Mouse (Mus musculus): ENCODE data around the gene Tspo. TPM values are rescaled to one million over a fixed set of nuclear protein-coding genes. Genes with fewer than 3 reads are reported as not detected.

Tspo gene
- total RNA-seq, 2 experiments from 2014 or later, result 61.7 to 65.1 TPM

DNA sequence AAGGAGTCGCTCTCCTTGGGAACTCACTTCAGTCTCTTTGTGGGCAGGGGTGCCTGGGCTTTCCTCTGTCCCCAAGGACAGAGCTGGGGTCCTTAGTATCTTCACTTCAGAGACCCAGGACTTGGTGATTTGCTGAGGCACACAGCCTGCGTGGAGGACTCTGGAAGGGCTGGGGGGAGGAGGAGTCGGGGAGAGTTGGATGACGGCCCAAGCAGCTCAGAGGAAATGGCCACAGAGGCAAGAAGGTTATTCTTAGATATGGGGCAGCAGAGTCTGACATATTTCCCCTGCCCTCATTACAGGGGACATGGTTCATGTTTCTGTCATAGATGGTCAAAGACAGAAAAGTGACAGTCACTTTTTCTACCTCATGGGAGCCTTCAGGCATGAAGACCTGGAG, 23.5 kb upstream of the Tspo start:
- intact Hi-C loops (cut with DNase I), result no loop called here
- peak; percentile 43 for DNase-seq (ENCODE audit: low spot score)

DNA sequence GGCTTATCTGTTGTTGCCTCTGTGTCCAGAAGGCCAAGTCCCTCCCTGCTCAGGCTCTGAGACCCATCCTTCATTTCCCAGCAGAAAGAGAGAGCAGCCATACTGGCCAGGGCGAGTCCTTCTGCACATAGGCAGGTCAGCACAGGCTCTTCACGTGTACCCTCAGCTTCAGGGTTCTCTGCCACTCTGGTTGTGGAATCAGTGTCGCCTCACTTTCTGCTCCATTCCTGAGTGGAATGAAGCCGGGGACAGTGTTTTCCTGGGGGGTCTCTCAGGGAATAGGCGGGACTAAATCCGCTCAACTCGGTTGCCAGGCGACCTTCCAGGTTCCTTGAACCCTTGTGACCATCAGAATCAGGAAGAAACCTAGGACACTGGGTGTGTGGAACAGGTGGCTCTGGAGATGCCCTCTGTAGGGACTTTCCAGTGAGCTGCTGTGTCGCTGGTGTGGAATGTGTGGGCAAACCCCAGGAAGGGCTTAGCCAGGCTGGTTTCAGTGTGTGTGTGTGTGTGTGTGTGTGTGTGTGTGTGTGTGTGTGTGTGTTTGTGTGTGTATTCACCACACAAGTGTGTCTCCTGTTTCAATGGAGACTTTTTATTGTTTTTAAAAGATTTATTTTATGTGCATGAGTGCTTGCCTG, 21.6 kb upstream of the Tspo start:
- intact Hi-C loops (cut with DNase I), result no loop called here
- no peak for DNase-seq (ENCODE audit: low spot score)

DNA sequence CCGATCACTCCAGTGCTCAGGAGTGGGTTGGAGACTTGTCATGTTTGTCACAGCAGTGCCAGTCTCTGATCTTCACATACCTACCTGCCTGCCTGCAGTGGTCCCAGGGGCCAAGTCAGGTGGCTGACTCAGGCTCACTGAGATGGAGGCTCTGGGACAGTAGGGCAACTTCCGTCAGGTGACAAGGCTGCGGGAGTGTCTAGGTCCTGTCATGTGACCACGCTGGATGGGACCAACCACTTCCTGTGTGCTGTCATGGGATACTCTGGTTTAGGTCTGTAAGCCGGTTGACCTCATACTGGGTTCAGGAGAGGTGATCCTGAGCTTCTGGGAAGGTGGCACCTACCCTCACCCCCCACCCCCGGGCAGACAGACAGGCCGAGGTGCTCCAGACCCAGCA, 17.4 kb upstream of the Tspo start:
- no peak for DNase-seq (ENCODE audit: low spot score)
- intact Hi-C loops (cut with DNase I), result no loop called here

DNA sequence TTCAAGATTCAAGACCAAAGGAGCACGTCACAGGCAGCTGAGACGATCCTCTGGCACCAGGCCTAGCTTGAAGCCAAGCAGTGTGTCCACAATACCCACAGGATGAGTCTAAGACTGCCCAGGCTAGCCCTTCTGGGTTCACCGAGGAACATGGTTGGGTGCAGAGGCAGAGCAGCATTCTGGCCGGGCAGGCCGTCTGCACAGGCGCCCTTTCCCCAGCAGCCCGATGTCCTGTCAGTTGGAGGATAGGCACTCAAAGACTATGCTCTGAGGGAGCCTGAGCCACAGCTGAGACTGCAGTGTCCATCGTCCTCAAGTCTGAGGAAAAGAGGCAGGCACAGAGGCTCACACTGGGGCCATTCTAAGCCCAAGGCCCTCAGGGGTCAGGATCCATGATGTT, 16.2 kb upstream of the Tspo start:
- intact Hi-C loops (cut with DNase I), result no loop called here
- no peak for DNase-seq (ENCODE audit: low spot score)

DNA sequence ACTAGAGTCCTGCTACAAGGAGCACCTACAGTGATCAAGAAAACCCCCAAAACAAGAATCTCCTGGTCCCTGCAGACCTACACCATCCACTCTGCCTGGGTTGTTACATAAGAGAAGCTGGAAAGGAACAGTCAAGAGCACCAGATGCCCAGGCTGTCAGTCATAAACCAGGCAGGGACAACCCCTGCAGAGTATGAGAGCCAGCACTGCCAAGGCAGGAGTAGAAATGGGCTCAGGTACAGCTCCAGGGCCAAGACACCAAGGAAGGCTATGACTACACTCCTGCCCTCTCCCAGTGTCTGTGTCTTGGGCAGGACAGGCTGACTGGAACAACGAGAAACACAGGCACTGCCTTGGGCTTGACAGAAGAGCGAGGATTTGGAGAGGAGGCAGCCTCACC, 13.3 kb upstream of the Tspo start:
- intact Hi-C loops (cut with DNase I), result no loop called here
- DNase-seq (ENCODE audit: low spot score), result no peak

DNA sequence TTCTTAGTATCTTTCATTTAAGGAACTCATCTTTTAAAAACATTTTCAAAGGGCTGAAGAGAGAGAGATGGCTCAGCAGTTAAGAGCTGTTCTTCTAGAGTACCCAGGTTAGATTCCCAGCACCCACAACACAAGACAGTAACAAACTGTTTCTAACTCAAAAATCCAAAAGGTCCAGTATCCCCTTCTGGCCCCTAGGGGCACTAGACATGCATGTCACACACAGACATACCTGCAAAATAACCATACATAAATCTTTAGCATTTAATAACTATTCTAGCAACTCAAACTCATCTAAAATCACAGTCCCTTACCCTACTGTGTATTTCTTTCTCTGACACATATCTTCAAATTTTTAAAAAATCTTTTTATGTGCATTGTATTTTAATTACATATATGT, 9.6 kb upstream of the Tspo start:
- DNase-seq (ENCODE audit: low spot score), result no peak
- intact Hi-C loops (cut with DNase I), result loop anchor here (1.0 kb wide), 1 partner anchor 23 kb away; no protein-coding TSS in a partner anchor

DNA sequence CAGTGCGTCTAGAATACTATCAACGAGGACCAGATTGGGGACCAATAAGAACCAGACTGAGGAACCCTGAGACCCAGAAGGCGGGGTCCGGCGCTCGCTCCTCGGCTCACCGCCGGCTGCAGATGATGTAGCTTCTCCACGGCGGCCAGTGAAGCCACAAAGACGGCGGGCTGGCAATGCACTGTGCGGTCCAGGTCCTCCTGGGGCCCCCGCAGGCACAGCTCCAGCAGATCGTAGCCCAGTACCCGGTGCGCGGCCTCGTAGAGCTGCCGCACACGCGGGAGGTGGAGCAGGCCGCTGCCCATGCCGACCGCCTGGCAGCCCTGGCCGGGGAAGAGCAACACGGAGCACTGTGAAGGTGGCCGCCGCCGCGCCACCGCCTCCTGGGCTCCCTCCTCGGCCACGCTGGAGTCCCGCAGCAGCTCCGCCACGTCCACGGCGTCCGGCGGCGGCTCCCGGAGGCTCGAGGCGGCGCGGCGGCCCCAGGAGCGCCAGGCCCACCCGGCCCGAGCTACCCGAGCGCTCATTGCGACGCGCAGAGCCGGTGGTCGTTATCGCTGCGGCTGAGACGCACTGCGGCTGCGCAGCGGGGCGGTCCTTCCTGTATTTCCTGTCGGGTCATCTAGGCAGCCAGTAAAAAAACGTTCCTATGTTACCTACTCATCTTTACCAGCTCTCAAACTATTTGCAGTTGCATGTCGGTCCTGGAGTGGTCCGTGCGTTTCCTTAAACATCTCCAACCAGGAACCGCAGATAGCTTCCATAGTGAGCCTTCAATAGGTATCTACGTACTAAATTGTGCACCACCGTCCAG, 8.0 kb upstream of the Tspo start:
- intact Hi-C loops (cut with DNase I), result no loop called here
- peak; percentile 74 for DNase-seq (ENCODE audit: low spot score)

DNA sequence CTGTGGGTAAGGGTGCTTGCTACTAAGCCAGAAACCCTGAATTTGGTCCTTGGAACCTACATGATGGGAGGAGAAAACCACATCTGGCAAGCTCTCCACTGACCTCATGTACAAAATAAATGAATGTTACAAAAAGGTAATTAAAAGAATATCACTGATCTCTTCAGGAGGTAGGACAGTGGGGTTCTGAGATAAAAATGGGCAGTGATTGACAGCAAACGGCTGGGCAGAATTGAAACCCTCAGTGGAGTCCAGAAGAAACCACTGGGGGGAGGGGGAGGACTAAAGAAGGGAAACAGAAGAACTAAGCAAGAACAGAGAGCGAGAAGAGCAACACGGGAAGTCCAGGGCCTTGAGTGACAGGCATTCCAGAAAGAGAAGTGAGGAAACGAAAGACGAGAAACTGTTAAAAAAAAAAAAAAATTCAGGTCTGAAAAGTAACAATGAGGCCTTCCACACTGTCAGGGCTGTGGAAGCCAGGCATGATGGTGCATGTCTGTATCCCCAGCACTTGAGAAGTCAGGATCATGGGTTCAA, 2.4 kb upstream of the Tspo start:
- intact Hi-C loops (cut with DNase I), result no loop called here
- DNase-seq (ENCODE audit: low spot score), result no peak

DNA sequence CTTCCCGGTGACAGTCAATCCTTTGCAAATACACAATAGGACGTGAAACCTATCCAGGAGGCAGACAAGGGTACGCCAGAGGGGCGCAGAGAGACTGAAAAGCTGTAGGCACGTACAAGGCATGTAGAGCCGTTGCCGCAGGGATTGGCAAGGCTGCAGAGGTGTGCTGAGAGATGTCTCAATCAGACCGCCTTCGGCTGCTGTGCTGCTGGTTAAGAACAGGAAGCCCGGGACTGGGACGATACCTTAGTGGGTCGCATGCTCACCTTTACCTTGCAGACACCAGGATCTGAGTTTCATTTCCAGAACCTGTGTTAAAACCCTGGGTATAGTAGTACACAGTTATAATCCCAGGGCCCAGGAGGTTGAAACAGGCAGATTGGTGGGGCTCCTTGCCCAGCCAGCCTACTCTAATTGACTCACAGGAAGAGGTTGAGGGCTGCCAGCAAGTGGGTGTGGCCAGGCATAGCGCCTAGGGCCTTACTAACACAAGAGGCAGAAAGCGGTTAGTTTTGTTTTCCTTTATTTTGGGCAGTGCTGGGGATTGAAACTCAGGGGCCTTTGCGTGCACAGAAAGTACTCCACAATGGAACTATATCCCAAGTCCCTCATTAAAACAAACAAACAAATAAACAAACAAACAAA, 644 bp upstream of the Tspo start:
- intact Hi-C loops (cut with DNase I), result no loop called here
- DNase-seq (ENCODE audit: low spot score), result peak; percentile 85

DNA sequence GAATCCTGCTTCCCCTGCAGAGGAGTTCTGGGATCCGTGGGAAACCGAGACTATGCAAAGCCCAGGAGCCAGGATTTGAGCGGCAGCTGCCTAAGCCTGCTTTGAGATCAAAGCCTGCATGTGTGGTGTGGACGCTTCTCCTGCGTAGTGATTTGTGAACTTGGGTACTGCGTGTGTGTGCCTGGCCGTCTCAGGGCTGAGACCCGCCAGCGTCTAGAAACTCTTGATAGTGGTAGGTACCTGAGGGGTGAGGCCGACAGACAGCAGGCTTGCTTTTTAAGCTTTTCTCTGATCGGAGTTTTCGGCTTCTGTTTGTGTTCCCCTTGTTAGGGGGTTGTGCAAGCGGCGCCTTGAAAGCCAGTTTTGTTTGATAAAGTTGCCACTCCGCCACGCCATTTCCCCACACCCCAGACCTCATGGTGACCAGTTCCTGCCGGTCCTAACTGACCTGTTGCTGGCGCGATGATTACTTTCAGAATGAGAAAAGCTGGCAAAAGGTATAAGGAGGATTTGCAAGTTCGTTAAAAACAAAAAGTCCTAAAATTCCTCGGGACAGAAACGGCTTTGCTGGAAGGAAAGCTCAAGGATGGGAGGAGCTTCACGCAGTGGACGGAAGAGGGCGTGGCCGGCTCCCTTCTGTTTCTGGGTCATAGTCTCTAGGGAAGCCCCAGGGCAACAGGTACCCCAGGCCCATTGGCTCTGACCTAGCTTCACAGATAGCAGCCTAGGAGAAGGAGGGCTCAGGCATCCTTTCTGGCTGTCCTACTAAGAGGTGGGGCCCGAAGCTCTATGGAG, 662 bp downstream of the Tspo start:
- DNase-seq (ENCODE audit: low spot score), result peak; percentile 32
- intact Hi-C loops (cut with DNase I), result no loop called here

DNA sequence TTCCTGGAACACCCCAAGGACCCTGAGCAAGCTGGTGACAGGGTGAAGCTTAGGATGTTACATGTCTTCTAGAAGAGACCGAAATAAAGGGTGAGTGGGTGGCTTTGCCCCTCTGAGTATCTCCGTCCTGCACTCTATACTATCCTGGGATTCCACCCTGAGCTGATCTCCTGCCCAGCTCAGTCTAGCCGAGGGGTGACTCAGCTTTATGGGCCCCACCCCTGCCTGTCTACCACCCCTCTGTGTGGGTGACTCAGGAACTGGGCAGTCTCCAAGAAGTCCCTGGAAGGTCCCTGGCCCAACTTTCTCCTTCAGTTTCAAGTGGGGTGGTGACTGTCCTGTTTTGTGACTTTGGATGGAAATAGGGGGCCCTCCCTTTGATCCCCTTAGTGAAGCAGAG, 2.0 kb downstream of the Tspo start:
- intact Hi-C loops (cut with DNase I), result no loop called here
- DNase-seq (ENCODE audit: low spot score), result peak; percentile 56

DNA sequence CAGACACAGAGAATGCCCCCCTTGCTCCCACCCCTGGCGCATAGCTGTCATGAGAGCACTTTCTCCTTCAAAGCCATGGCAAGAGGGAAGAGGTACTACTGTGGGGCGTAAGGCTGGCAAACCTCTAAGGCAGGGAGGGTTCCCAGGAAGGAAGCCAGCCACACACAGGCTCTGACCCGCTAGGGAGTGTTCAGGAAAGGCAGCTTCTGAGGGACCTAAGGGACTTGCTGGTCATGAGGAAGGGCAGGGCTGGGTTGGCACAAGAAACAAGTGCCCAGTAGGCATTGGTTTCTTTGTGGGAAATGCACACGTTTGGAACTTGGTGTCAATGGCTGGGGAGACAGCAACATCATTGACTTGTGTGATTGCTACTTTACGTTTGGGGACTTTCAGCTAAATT, 2.6 kb downstream of the Tspo start:
- intact Hi-C loops (cut with DNase I), result no loop called here
- DNase-seq (ENCODE audit: low spot score), result no peak

DNA sequence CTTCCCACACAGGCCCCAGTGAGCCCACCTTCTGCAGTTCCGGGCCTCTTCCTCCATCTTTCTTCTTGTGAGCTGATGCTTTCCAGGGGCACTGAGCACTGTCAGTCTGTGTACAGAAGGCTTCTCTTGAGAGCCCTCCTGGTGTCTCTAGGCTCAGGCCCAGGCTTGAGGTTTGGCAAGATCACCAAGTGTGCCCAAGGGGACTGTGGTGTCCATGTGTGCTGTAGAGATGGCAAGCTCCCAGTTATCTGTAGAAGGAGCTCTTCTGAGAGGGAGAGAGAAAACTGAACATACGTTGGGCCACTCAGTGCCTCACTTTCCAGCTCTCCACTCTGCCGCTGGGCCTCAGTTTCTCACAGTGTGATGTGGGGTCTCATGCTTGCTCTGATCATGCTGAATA, 4.3 kb downstream of the Tspo start:
- intact Hi-C loops (cut with DNase I), result no loop called here
- no peak for DNase-seq (ENCODE audit: low spot score)

DNA sequence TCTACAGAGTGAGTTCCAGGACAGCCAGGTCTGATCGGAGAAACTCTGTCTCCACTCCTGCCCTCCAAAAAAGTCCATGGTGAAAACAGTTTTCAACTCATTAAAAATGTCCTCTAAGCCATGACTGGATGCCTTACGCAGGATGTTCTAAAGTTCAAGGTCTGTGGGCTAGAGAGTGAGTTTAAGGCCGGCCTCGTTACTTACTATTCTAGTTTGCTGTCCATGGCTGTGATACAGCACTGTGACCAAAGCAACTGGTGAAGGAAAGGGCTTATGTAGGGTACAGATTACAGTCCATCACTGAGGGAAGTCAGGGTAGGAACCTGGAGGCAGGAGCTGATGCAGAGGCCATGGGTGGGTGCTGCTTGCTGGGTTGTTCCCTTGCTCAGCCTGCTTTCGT, 5.2 kb downstream of the Tspo start:
- no peak for DNase-seq (ENCODE audit: low spot score)
- intact Hi-C loops (cut with DNase I), result no loop called here

DNA sequence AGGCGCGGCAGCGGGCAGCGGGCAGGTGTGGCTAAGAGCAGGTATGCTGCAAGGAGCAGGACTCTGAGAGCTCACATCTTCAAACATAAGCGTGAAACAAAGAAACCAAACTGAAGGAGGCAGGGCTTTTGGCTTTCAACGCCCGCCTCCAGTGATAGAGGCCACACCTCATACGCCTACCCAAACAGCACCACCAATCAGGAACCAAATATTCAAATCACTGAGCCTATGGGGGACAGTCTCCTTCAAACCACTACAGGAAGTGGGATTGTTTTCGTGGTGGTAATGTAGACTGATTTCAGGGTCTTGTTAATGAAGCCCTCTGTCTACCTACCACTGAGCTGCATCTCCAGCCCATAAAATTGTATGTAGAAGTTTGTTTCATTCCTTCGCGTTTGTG, 6.3 kb downstream of the Tspo start:
- no peak for DNase-seq (ENCODE audit: low spot score)
- intact Hi-C loops (cut with DNase I), result no loop called here

DNA sequence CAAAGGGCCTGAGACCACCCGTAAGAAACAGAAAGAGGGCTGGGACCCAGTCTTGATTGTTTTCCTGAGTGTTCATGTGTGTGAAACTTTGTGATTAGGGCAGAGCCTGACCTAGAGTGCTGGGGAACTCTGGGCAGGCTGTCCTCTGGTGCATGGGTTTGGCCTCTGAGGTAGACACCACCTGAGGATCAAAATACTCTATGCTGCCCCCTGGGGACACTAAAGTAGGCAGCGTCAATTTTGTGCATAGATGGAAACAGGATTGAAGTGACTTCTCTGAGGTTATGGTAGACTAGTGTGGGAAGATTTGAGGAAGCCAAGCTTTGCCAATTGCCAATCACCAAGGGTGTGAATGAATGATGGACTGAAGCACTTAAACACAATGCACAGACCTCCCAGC, 7.2 kb downstream of the Tspo start:
- intact Hi-C loops (cut with DNase I), result no loop called here
- no peak for DNase-seq (ENCODE audit: low spot score)

DNA sequence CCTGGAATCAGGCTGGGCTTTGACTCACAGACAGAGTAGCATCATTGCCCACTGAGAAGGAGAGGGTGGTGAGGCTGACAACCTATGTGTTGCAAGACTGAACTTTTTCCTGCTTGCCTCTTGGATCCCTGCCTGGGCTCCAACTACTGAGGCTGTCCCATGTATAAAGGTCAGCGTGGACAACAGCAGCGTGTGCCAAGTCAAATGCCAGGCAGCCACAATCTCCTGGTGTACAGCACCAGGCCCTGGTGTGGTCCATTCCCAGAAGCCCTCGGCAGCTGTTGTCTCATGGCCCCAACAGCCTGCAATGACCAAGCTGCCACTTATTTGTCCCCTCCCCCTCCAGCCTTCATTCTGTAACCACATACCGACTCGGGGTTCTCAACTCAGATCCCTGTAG, 8.2 kb downstream of the Tspo start:
- intact Hi-C loops (cut with DNase I), result no loop called here
- DNase-seq (ENCODE audit: low spot score), result no peak

DNA sequence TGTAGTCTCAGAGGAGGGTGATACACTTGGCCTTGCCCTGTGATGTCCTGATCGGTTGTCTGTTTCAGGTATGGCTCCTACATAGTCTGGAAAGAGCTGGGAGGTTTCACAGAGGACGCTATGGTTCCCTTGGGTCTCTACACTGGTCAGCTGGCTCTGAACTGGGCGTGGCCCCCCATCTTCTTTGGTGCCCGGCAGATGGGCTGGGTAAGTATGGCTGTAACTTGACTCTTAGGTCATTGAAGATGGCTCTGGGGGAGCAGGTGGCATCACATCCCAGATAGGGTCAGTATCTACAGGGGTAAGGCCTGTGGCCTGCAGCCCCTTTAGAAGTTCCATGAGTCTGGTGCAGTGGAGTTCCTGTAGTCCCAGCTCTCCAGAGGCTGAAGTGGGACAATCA, 8.7 kb downstream of the Tspo start:
- DNase-seq (ENCODE audit: low spot score), result no peak
- intact Hi-C loops (cut with DNase I), result no loop called here

DNA sequence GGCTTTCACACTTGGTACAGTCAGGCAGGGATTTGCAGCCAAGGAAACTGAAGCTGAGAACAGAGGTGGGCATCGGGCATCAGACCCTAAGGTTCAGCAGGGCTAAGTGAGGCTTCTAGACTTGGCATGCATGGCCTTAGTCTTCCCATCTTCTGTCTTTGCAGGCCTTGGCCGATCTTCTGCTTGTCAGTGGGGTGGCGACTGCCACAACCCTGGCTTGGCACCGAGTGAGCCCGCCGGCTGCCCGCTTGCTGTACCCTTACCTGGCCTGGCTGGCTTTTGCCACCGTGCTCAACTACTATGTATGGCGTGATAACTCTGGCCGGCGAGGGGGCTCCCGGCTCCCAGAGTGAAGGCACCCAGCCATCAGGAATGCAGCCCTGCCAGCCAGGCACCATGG, 10.2 kb downstream of the Tspo start:
- intact Hi-C loops (cut with DNase I), result no loop called here
- DNase-seq (ENCODE audit: low spot score), result no peak

DNA sequence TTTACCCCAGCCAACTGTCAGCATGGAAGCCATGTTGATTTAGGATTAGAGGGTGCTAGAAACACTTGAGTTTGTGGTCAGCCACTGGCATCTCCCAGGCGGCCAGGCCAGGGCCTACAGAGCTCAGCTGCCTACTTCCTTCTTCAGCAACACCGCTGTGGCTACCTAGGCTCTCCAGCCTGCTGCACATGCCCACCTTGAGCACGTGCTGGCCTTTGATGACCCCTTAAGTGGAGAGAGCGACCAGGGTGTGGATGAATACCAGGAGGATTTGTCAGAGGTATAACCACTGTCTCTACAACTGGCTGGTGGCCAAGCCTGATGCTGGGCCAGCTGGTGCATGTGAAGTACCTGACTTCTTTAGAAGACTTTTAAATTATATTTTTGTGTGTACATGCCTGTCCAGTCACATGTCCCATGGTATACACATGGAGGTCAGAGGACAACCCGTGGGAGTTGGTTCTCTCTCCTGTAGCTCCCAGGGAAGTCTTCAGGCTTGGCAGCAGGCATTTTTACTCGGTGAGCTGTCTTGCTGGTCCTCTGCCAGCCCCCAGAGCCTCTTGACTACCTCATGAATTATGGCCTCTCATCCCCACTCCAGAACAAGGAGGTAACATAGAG, 11.4 kb downstream of the Tspo start:
- DNase-seq (ENCODE audit: low spot score), result no peak
- intact Hi-C loops (cut with DNase I), result no loop called here

Measured in heart, postnatal 25 days (tissue).